Mouse (Mus musculus): Measurements from ENCODE around the gene Madcam1.

DNA sequence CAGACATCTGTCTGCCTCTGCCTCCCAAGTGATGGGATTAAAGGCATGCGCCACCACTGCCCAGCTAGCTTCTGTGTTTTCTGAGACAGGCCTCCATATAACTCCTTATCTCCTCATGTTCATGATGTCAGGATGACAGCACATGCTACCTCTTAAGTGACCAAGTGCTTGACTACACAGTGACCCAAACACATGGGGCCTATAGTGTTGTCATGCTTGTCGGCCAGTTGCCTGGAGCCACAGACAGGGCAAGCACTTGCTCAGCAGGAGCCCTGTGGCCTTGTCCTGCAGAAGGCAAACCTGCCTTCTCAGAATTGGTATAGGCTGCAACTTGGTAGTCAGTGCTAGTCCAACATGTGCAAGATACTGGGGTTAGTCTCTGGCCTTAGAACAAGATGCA, 21.9 kb downstream of the Madcam1 start:
- TF ChIP-seq GATA1 (IDR thresholded peaks at IDR 0.05; ENCODE audit: low read length) (no peak), TAL1 (IDR thresholded peaks at IDR 0.05; ENCODE audit: low read length) (no peak)

Measured in erythroblast, embryonic 14.5 days (primary cell).